Mouse (Mus musculus) c-Kit-positive CD71-positive TER-119-negative erythroid progenitor cells, embryonic 14.5 days (primary cell): Measurements from ENCODE around the gene Fignl1.

ENCODE experiments used
- DNase-seq: peaks from one replicate; pipeline ENCODE4 v3.0.0-alpha.2; 2013; ENCODE audit warnings: low read depth

The Fignl1 gene

DNA sequence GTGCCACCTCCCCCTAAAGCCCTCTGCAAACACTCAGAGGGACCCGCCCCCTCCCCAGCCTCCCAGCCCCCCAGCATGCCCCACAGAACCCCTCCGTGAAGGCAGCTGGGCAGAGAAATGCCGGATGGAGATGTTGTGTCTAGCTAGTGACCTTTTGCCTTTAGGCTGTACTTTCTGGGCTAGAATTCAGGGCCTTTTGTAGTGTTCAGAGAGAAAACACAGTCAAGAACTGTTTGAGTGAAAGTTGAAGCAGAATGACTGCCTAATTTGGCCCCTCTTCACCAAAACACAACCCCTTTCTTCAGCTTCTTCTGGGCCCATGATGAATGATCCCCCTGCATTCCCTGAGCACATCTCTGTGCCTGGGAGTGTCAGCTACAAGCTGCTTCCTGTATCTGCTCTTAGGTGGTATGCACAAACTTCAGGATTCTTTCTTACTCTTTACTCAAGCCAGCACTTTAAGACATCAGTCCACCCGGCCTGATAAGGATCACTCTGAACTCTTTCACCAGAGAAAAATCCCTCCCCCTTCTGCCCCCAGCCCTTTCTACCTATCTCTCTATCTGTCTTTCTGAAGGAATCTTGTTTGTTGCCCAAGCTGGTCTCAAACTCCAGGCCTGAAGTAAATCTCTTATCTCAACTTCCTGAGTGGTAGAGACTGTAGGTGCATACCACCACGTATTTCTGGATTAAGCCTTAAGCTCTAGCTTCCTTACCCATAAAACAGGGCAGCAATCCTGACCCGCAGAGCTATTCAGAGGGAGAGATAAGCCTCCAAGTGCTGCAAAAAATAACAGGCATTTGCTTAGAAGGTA, 23.4 kb upstream of the Fignl1 start:
- DNase-seq: no peak

DNA sequence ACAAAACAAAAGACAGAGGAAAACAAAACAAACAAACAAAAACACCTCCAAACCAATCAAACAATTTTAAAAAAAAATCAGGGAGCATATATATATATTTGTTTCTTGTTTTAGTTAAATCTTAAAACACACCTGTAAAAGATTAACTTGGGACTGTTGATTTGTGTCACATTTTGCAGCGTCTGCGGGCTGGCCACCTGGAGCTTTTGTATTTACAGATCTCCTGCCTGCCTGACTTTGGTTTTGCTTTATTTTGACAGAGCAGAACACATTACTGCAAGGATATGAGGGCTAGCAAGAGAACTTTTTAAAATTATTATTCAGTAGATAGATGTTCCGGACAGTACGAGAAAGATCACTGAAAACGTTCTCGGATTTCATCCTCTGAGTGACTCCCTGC, 22.8 kb upstream of the Fignl1 start:
- DNase-seq: no peak

DNA sequence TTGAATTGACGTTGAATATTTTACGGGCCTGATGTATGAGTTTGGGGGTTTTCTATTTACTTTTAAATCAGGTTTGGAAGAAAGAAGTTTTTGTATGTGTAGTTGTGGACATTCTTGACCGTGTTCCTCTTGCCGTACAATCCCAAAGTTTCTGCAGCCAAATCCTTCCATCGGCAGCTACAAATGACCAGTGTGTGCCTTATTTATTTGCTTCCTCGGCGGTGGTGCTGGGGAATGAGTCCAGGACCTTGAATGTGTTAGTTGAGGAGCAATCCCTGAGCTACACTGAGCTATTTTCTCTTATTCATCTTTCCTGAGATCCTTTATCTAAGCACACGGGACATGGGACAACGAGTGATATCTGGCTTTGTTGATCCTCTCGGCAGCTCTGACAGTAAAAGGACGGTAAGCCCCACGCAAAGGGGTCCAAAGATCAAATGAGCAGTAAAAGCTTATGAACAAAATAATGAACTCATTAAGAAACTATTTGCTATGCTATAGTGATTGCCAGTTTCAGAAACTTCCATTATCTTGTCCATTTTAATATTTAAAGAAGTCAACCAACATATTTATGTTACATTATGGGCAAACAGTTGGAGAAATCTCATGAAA, 22.2 kb upstream of the Fignl1 start:
- no peak for DNase-seq

DNA sequence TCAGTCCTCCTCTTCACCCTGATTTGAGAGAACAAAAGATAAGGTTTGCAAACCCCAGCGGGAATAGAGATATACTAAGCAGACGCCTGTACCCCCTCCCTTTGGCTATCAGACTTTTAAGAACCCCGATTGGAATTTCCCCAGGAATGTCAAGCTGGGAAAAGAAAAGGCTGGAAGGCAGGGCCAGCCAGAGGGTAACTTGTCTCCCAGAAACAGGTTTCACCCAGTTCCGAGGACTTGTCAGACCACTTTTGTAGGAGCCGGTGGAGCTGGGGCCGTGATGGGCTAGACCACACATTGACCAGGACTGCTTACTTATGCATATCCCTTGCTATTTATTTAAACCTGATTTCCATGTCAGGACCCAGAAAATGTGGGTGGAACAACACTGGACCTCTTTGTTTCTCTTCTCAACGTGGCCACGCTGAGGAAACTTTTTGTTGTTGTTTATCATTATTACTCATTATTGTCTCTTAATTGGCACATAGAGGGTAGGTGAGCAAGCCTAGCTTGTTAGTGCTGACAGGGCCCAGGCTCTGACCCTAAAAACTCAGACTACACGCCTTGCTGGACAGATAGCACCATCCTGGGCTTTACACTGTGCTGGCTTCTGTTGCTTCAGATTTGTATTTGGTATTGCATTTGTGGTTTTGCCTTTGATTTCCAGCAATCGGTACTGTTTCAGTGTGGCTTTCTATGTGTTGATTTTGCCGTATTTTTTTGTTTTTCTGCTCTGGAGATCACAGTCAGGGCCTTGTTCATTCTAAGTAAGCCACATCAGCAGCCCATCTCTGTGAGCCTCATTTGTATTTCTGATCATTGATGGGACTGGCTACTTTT, 20.6 kb upstream of the Fignl1 start:
- no peak for DNase-seq

DNA sequence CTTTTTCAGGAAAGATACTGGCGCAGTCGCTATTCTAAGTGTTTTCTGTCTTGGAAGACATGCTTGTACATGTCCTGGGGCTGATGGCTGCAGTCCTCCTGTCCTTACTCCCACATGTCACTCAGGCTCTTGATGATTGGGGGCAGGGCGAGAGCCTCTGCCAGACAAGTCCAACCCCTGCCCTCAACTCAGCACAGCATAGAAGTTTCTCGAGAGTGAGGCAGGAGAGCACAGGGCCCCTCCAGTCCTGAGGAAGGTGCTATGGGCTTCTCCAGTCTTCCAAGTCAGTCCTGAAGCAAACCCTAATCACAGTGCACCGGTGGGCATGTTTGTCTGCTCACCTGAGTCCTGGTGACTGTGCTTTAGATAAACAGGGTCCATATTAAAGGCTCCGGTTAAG, 20.0 kb upstream of the Fignl1 start:
- no peak for DNase-seq

DNA sequence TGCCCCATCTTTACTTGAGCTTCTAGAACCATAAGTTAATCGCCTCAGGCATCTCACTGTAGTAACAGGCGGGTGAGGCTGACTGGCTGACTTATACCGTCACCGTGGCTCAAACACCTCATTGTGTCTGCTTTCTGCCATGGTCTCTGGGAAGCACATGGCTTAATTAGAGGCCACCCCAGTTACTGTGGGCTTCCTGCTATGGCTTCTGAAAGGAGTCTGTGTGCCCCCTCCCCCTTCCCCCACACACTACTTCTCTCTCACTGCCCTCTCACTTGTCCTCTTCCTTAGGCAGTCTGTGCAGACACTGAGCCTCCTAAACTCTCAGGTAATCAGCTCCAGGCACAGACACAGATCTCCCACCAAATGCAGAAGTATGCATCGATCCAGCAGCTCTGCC, 19.5 kb upstream of the Fignl1 start:
- no peak for DNase-seq

DNA sequence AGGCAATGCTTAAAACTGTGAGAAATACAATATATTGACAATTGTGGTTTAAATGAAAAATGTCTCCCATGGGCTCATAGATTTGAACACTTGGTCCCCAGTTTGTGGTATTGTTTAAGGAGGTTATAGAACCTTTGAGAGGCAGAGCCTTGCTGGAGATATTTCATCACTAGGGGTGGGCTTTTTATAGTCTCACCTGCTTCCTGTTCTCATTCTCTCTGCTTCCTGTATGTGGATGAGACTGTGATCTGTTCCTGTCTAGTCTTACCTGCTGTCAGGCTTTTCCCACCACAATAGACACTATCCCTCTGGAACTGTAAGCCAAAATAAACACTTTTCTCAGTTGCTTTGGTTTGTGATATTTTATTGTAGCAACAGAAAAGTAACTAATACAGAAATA, 17.7 kb upstream of the Fignl1 start:
- DNase-seq: no peak

DNA sequence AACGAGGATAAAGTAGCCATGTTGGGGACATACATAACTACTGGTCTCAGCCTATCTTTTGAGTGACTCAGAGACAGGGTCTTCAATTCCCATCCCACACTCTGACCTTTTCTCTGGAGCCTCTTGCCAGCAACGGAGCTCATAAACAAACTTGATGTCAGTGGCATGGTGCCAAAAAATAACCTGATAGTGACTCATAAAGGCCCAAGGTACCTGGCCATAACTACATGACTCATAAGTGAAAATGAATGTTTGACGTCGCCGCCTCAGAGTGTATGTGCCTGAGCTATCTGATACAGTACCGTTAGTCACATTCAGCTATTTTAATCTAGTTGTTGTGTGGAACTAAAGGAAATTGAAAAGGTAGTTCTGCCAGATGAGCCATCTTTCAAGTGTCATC, 16.9 kb upstream of the Fignl1 start:
- no peak for DNase-seq

DNA sequence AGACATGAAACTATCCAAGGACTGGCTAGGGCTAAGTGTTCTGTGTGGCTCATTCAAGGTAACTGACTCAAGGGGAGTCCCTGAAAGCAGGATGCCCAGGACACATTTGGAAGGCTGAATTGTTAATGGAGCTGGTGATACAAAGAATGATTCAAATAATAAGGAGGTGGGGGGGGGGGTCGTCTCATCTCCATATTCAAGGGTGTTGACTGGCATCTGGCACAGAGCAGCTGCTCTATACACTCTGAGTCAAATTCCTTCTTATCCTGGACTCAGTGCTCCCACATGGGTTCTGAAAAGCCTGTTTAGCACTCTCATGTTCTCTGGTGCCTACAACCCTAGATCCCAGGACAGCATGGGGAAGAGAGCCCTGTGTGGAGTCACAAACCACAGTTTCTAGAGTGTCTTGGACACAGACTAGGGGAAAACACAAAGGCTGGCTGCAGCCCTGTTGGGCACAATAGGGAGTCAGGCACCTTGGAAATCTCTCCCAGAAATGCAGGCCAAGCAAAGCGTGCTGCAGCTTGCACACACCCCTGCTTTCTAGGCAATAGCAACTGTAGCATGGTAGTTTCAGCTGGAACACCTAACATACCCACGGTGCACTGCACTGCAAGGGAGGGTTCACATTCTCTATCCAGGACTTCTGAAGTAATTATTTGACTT, 16.3 kb upstream of the Fignl1 start:
- no peak for DNase-seq

DNA sequence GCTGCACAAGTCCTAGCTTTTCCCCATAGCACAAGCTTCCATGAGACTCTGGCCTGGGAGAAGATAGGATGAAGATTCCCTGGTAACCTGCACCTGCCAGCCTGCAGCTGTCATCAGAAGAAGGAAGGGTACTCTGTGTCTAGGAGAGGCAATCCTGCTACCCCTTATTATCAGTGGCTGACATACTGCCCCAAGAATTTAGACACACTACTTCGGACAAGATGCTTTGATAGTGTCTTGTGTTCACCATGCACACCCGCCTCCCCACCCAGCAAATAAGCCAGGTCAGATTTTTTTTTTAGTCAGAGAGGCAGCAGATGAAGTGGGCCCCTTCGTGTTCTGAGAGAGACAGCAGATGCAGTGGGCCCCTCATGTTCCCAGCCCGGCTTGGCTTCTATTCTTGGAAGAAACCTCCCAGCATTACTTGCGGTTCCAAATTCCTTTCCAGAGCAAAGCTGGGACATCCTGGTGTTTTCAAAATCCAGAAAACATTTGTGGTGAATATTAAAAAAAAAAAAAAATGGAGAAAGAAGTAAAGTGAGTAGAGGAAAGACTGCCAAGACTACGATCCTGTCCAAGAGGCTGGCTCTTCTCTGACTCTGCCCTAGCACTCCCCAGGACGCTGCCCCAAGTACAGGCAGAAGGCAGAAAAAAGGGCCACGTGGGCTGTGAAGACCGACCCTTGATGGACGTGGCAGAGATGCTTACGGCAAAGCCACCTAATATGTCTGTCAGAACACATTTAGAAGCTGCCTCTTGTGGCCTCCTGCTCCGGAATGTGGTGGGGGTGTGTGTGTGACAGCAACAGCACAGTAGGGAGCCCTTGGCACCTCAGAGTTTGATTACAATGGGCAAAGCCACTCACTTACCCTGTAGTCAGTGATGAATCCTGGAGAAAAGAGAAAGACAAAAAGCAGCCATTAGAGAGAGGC, 15.5 kb upstream of the Fignl1 start:
- no peak for DNase-seq

DNA sequence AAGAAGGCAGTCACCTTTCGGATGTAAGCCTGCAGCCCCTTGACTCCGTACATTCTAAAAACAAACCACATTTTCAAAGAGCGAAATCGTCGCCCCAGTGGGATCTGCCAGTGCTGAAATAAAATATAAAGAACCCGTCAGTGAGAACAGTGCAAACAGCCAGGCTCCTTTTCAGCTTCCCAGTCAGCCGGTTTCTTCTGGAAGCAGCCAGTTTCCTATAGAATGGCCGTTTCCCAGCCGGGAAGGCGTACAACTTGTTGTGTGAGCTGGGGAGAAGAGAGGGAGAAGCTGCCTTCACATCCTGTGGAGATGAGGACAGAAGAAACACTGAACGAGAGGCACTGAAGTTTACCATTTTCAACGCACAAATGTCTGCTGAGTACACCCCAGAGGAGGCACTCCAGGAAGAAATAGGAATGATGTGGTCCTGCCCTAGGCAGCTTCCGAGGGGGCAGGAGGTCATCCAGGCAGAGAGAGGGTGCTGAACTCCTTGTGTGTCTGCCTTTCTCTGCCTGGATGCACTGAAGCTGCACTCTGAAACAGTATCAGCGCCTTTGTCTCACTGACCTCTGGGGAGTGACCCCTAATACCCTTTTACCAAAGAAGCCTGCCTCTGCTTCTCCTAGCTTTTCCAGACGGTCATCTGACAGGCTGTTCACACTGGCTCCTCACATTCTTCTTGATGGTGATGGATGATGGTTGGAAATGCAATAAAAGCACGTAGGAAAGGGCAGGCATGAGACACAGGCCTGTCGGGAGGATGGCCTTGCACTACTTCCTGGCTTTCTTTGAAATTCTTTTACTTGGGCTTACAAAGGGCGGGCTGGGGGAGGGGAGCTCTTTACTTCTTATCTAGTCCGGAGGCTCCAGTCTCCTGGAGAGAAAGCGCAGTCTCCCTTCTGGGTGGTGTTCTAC, 13.7 kb upstream of the Fignl1 start:
- DNase-seq: no peak

DNA sequence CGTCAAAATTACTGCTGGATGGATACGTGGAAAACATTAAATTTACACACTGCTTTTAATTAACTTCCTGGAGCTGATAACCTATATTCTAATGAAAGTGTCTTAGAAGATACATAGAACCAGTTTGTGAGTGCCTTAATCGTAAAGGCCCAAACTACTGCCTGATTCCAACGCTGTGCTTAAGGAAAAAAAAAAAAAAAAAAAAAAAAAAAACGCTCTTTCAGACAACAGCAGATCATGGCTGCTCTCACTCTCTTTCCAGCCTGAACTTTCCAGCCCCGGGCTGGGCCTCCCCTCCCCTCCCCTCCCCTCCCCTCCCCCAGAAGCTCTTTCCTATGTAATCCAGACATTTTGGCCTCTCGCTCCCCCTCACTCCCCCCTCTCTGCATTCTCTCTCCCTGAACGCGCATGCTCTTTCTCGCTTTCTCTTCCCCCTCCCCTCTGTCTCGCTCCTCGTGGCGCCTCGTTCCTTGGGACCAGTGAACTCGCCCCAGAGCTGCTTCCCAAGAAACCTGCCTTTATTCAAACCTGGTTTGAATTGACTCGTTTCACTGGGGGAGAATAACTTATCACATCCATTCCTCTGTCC, 12.7 kb upstream of the Fignl1 start:
- DNase-seq: no peak

DNA sequence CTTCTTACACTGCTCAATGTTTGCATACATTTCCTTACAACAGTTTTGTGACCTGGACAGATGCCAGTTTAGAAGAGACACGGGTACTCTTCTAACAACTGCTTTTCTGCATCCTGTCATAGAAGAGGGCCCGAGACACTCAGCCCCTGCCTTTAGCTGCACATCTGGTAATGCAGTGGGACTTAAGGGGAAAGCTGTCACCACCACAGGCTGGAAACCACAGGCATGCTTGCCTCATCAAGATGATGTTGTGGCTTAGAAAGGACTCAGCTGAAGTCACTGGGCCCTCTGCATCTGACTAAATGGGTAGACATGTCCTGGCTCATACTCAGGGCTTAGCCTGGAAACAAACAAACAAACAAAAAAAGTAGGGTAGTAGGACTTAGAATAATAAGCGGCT, 12.0 kb upstream of the Fignl1 start:
- no peak for DNase-seq

DNA sequence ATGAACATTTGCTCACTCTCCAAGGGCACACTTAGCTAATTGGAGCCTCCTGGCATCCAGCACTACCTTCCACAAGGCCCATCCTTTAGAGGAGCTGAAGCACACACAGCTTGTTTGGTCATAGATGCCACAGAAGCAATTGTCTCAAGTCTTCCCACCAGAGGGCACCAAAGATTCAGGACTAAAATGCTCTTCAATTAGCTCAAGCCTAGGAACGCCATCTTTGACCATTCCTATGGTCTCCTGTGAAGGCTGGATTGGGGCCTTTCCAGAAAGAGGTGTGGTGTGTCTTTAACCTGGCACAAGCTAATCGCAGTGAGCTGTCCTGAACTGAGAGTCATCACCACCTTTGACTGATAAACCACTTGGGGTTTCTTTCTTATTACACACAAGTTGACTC, 11.5 kb upstream of the Fignl1 start:
- peak; percentile 94 for DNase-seq

DNA sequence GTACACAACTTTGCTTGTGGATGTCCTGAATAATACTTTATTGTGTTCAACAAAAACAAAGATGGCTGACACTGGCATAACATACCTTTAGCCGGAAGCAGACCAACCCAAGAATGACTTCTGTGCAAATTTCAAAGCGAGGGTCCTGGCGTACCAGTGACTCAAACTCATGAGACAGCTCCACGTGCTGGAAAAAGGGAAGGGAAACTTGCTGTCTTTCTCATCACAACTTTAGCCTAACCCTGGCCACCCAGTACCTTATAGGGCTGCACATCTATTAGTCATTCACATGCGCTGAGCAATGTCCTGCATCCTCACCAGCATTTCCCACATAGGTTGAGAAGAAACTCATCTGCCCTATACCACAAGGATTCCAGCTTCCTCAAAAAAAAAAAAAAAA, 10.4 kb upstream of the Fignl1 start:
- no peak for DNase-seq

DNA sequence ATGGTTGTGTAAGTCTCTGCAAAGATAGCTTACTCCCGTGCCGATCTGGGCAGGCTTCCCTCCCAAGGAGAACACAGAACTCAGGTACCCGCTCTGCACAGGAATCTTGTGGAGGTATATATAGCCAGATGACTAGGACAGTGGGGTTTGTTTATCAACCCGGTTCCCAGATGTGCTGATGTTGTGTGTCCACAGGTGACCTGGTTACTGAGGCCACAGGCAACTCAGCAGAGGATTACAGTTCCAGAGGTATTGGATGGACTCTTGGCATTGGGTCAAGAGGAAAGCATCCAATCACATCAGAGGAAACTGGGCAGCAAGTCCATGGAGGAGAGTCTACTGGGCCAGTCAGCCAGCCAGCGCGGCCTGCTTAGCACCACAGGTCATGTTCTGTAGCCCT, 10.0 kb upstream of the Fignl1 start:
- DNase-seq: no peak

DNA sequence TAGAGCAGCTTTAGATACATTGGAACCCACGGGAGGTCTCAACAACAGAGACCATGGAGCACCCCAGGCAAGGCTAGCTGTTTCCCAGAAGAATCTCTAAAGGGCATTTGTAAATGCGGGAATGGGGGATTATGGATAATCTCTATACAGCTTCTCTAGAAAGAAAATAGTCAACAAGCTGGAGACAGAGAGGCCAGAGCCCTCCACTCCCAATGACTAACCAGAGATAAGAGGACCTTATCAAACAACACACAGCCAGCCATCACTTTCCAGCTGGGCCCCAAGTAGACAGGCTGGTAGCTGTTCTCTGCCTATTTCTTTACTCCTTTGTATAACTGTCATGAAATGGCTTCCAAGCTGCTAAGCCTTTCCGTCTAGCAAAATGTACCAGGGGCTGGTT, 7.0 kb upstream of the Fignl1 start:
- DNase-seq: no peak

DNA sequence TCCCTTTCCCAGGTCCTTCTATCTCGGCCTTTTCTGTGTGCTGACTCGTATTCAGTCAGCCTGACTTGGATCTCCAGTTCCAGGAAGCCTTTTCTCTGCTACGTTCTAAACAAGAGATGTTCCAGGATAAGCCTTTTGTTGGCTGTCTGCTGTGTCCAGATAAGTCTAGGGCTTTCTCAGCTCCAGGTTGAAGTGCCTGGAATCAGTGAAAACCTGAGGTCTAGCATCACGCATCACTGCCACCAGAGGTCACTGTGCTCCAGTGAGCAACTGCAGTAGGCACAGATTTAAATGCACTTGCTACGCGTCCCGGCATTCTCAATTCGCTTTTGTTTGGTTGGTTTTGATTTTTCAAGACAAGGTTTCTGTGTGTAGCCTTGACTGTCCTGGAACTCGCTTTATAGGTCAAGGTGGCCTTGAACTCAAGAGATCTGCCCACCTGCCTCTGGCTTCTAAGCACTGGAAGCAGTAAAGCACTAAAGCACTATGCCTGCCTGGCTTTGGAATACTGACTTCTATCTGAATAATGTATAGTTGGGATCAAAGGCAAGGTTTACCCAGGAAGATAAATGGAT, 3.2 kb upstream of the Fignl1 start:
- DNase-seq: peak; percentile 96

DNA sequence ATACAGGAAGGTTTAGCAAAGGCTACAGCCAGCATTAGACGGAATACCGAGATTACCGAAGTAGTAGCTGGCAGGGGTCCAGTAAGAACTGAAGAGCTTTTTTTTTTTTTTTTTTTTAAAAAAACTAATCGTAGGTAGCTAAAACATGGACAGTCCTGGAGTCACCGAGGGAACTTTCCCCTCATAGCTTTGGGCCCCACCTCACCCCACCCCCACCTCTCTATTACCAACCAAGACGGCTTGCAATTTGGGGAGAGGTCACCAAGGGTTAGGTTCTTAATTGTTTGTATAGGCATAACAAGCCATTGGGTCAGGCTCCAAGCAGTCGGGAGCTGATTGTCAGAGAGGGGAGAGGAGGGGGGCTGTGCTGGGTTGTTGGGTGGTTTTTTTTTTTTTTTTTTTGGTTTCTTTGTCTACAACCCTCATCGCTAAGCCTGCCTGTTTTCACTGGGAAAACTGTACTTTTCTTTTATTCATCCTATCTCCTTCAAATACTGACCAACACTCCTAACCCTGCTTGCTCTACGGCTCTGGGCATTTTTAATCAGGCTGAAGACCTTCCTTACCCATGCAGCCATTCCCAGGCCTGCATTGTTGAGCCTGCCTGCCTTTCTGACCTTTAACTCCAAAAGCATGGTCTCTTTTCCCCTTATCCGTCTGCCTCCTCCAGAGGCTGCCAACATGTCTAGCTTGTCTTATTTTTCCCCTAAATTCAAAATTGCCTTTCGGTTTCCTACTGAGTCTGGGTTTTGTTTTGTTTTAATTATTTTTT, 828 bp upstream of the Fignl1 start:
- DNase-seq: no peak
